Mouse (Mus musculus) heart, postnatal 0 days (tissue): ENCODE measurements around the gene Ccl9. TPM values are rescaled to one million over a fixed set of nuclear protein-coding genes. Genes with fewer than 3 reads are reported as not detected.
A peak's percentile ranks its signal among the peaks of the same experiment; 100 is the strongest.

Experiments
- ATAC-seq: fragments of 200-750 bp; cut with Nextera tagmentation; 2 replicates; pipeline ENCODE4 v1.8.0; 2017; ENCODE audit warnings: low read depth, moderate number of reproducible peaks, moderate library complexity; ENCODE audit not compliant: insufficient read depth
- DNase-seq: peaks from one replicate; pipeline ENCODE4 v3.0.0-alpha.2; 2016; ENCODE audit warnings: low spot score
- H3K27ac ChIP-seq: fragments of 300-500 bp; sonication (generic); 2 replicates; pipeline ENCODE4 v1.5.1; 2014; ENCODE audit warnings: low read depth, mild to moderate bottlenecking
- H3K27me3 ChIP-seq: fragments of 300-500 bp; sonication (generic); 2 replicates; pipeline ENCODE4 v1.6.1; 2014; ENCODE audit warnings: low read length, mixed read lengths; ENCODE audit not compliant: control insufficient read depth, insufficient read depth
- H3K36me3 ChIP-seq: fragments of 300-500 bp; sonication (generic); replicated peaks from 2 replicates; pipeline ENCODE4 v1.6.1; 2014; ENCODE audit warnings: low read length, mixed read lengths; ENCODE audit not compliant: control insufficient read depth, insufficient read depth
- H3K4me1 ChIP-seq: fragments of 300-500 bp; sonication (generic); 2 replicates; pipeline ENCODE4 v1.6.1; 2014; ENCODE audit warnings: antibody characterized with exemption; ENCODE audit not compliant: control insufficient read depth, insufficient read depth
- H3K4me2 ChIP-seq: fragments of 300-500 bp; sonication (generic); 2 replicates; pipeline ENCODE4 v1.6.1; 2014; ENCODE audit warnings: low read depth, mild to moderate bottlenecking, low read length, moderate library complexity
- H3K4me3 ChIP-seq: fragments of 300-500 bp; sonication (generic); 2 replicates; pipeline ENCODE4 v1.5.1; 2014; ENCODE audit warnings: low read depth, low read length
- H3K9ac ChIP-seq: fragments of 300-500 bp; sonication (generic); replicated peaks from 2 replicates; pipeline ENCODE4 v1.6.1; 2014; ENCODE audit warnings: low read depth, low read length, mixed read lengths
- H3K9me3 ChIP-seq: fragments of 300-500 bp; sonication (generic); replicated peaks from 2 replicates; pipeline ENCODE4 v1.6.1; 2016; ENCODE audit warnings: low read length; ENCODE audit not compliant: control insufficient read depth
- CTCF ChIP-seq: IDR thresholded peaks from 2 replicates; pipeline ENCODE4 v1.5.1; 2016; ENCODE audit warnings: antibody characterized with exemption, control low read depth, low read depth
- EP300 ChIP-seq: IDR thresholded peaks from 2 replicates; pipeline ENCODE4 v1.6.1; 2016; ENCODE audit warnings: antibody characterized with exemption, low read depth
- WGBS: fragments of 180-500 bp; shearing (Covaris S2); extraction: QIAGEN DNeasy Blood & Tissue Kit; methylation state at CpG from one replicate; pipeline ENCODE4 v1.1.7; 2014; 5-methylcytosine and 5-hydroxymethylcytosine counted together
- polyA plus RNA-seq: library from polyadenylated mRNA; unstranded; fragments of >200 nt; fragmentation: Nextera tagmentation; extraction: Ambion mirVana; gene quantifications from 2 replicates; pipeline ENCODE4 v1.2.1, GENCODE M21; 2015
- total RNA-seq: library from RNA; depleted of rRNA; stranded (reverse); fragments of >200 nt; gene quantifications from 2 replicates; pipeline ENCODE4 v1.2.3, GENCODE M21; 2014; ENCODE audit warnings: low replicate concordance

Ccl9 gene
- total and polyA plus RNA-seq, 2 experiments from 2014 or later = 2.2 to 8.6 TPM

GRCm38 (mm10) chr11:83584232-83584631 is 5.8 kb upstream of the Ccl9 start:
- no peaks in the 10 kb centered on the region for H3K9me3 ChIP-seq
- TF ChIP-seq EP300 (no peak), CTCF (no peak)
- no peak overlapping the region for H3K9ac ChIP-seq
- H3K36me3 ChIP-seq = no peaks in the 10 kb centered on the region
- WGBS = 71% methylated on average over 2 of the region's 2 CpGs
- ATAC-seq = no peak
- H3K4me1 ChIP-seq = no peaks in the 10 kb centered on the region
- H3K27ac ChIP-seq = no peak overlapping the region
- H3K4me3 ChIP-seq = no peak overlapping the region
- no peak for DNase-seq
- no peak overlapping the region for H3K4me2 ChIP-seq
- no peaks in the 10 kb centered on the region for H3K27me3 ChIP-seq

- no peak overlapping the region for H3K27ac ChIP-seq
- no peaks in the 10 kb centered on the region for H3K9me3 ChIP-seq
- ATAC-seq = peak; percentile 17; the same call in 1 of the 2 replicates
- no peak overlapping the region for H3K4me2 ChIP-seq
- TF ChIP-seq EP300 (no peak), CTCF (no peak)
- DNase-seq = no peak
- H3K36me3 ChIP-seq = no peaks in the 10 kb centered on the region
- no peak overlapping the region for H3K4me3 ChIP-seq
- H3K4me1 ChIP-seq = no peaks in the 10 kb centered on the region
- H3K9ac ChIP-seq = no peak overlapping the region
- no peaks in the 10 kb centered on the region for H3K27me3 ChIP-seq
Observed at GRCm38 (mm10) chr11:83583450-83583754, 5.0 kb upstream of the Ccl9 start.

- Histone ChIP-seq H3K9ac (no peak overlapping the region), H3K27ac (no peak overlapping the region), H3K4me2 (no peak overlapping the region), H3K27me3 (no peaks in the 10 kb centered on the region), H3K9me3 (no peaks in the 10 kb centered on the region), H3K4me1 (no peaks in the 10 kb centered on the region), H3K36me3 (no peaks in the 10 kb centered on the region), H3K4me3 (no peak overlapping the region)
- DNase-seq (peak; percentile 60), ATAC-seq (peak; percentile 36)
- 49% methylated on average over 4 of the region's 4 CpGs for WGBS
- TF ChIP-seq CTCF = no peak
- TF ChIP-seq EP300 = no peak
Observed at GRCm38 (mm10) chr11:83582626-83583449, 4.4 kb upstream of the Ccl9 start.

GRCm38 (mm10) chr11:83581626-83582610 is 3.5 kb upstream of the Ccl9 start:
- TF ChIP-seq EP300 (no peak), CTCF (no peak)
- Histone ChIP-seq H3K4me3 (no peak overlapping the region), H3K4me2 (no peak overlapping the region)

GRCm38 (mm10) chr11:83580699-83581232 is 2.3 kb upstream of the Ccl9 start:
- Histone ChIP-seq H3K4me1 (no peaks in the 10 kb centered on the region), H3K4me2 (no peak overlapping the region), H3K27me3 (no peaks in the 10 kb centered on the region), H3K4me3 (no peak overlapping the region), H3K36me3 (no peaks in the 10 kb centered on the region), H3K9me3 (no peaks in the 10 kb centered on the region), H3K27ac (no peak overlapping the region), H3K9ac (no peak overlapping the region)
- TF ChIP-seq EP300 = no peak
- TF ChIP-seq CTCF = no peak
- ATAC-seq = no peak
- 42% methylated on average over 1 of the region's 1 CpGs for WGBS
- no peak for DNase-seq

More at GRCm38 (mm10) chr11:83581626-83582610, 3.5 kb upstream of the Ccl9 start:
- Histone ChIP-seq H3K36me3 (no peaks in the 10 kb centered on the region), H3K9ac (no peak overlapping the region), H3K9me3 (no peaks in the 10 kb centered on the region), H3K27me3 (no peaks in the 10 kb centered on the region), H3K27ac (no peak overlapping the region), H3K4me1 (no peaks in the 10 kb centered on the region)
- no peak for ATAC-seq
- DNase-seq = no peak
- WGBS = 72% methylated on average over 4 of the region's 4 CpGs
